ENCODE assay signal across 8 mouse cellular contexts in the genomic region with DNA sequence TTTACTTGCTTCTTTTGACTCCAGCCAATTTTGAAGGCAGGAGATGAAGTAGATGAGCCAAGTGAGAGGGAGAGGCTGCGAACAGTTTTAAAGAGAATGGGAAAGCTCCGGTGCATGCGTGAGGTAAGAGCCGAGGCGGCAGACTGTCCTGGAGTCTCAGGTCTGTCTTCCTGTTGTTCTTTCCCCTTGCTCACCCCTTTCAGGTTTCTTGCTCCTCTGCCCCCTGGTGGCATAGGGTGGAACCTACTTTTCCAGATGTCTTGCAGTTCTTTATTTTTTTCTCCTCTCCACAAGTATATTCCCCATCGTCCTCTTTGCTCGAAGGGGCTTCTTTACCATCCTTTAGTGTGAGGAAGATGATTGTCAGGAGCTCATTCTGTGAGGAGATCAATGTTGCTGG. TPM values are rescaled to one million over a fixed set of nuclear protein-coding genes. Genes with fewer than 3 reads are reported as not detected.
DNase-seq lines count a peak whose midpoint lies in the region; TF ChIP-seq lines count a peak whose summit lies in the region.
"Had no signal": no experiment of that assay in that cellular context is flagged by ENCODE, and none has a peak within 500 bp of the region (broad histone marks: within the 10 kb centered on the region; RNA-seq: fewer than 3 reads in every experiment).

No protein-coding gene starts in this region.

- H3K9me3 ChIP-seq in ES-E14 (ENCODE audit: control insufficient read depth, insufficient read depth, low read depth, low read length), result no peaks in the 10 kb centered on the region
- H3K9me3 ChIP-seq: liver, embryonic 15.5 days had no signal

- peaks cover 2% of the 10 kb centered on the region in 2 experiments; a peak in 1 of 4 replicates for H3K4me1 ChIP-seq in ES-E14 (ENCODE audit: control insufficient read depth in 2 of 2, insufficient read depth in 2 of 2, low read length in 2 of 2, poor library complexity in 1 of 2)
- H3K4me1 ChIP-seq: liver, embryonic 15.5 days had no signal

- H3K4me3 ChIP-seq in ES-E14 (ENCODE audit: insufficient read depth in 1 of 2, low read depth in 1 of 2, low read length in 2 of 2, poor library complexity in 1 of 2, severe bottlenecking in 1 of 2), result no peak overlapping the region
- H3K4me3 ChIP-seq: liver, embryonic 15.5 days had no signal

- H3K27ac ChIP-seq in ES-E14 (ENCODE audit: insufficient read depth, low read depth, low read length, poor library complexity, severe bottlenecking), result no peak overlapping the region
- H3K27ac ChIP-seq: liver, embryonic 15.5 days had no signal

- H3K9ac ChIP-seq in ES-E14 (ENCODE audit: insufficient read depth, low read depth, low read length, poor library complexity, severe bottlenecking), result peak overlapping the region; percentile 19; the same call in 1 of the 2 replicates
- H3K9ac ChIP-seq: liver, embryonic 15.5 days had no signal

- in situ Hi-C loops in ES-E14 (cut with MboI; ENCODE audit: low sequenced_read_pairs in 2 of 2, unreplicated experiment in 2 of 2), result no loop called here

- peak; percentile 52 for DNase-seq in layer of hippocampus, adult 11-12 months (ENCODE audit: low spot score)
- no peak for DNase-seq in layer of hippocampus, adult 9-11 months
- DNase-seq in ES-E14 (ENCODE audit: low read depth, low spot score), result peak; percentile 73
- peak; percentile 36 to 79 for DNase-seq in adrenal gland, adult (ENCODE audit: inconsistent age in 2 of 2, low spot score in 1 of 2)
- DNase-seq in gastrocnemius, postnatal 10 days, result peak; percentile 67
- DNase-seq in lung, postnatal 14 days, result peak; percentile 72
- peak; percentile 34 to 74 for DNase-seq in spleen, postnatal 10 days (ENCODE audit: low spot score in 2 of 2)

- peaks cover 37% of the 10 kb centered on the region for H3K36me3 ChIP-seq in ES-E14 (ENCODE audit: control insufficient read depth, insufficient read depth, low read length, poor library complexity, severe bottlenecking)

TF ChIP-seq in ES-E14, 5 proteins besides CTCF, POLR2A, EP300 and RAD21:
- peak; percentile 45; the same call in 1 of the 2 replicates for TF ChIP-seq ZC3H11A (IDR thresholded peaks at IDR 0.05; ENCODE audit: borderline replicate concordance, low read depth, low read length)
- no peak for TF ChIP-seq MAFK (IDR thresholded peaks at IDR 0.05; ENCODE audit: insufficient read depth, low read depth, low read length)
- peak; percentile 66; the same call in 1 of the 2 replicates for TF ChIP-seq ZNF384 (IDR thresholded peaks at IDR 0.05; ENCODE audit: low read depth, low read length)

RNA-seq across cellular contexts. Expression of a gene that starts 15.2 kb away (rescaled TPM):
- 2.4 TPM in 2 replicates for total RNA-seq in ES-E14 (2012; rRNA removed)
- under 1 TPM; 0.28 to 0.29 TPM for total RNA-seq in gastrocnemius, postnatal 10 days (2021)

RNA-seq across cellular contexts. Expression of a gene that starts 18.1 kb away (rescaled TPM):
- total RNA-seq in ES-E14 (2012; rRNA removed), result 29.5 and 32.3 TPM in 2 replicates
- total RNA-seq in gastrocnemius, postnatal 10 days (2021), result 10 to 100 TPM; 12.4 to 17.4 TPM

RNA-seq across cellular contexts. Expression of a gene that starts 24.2 kb away (rescaled TPM):
- total RNA-seq in ES-E14 (2012; rRNA removed), result 69.7 and 82.8 TPM in 2 replicates
- total RNA-seq in gastrocnemius, postnatal 10 days (2021), result 10 to 100 TPM; 19.9 to 22.0 TPM

RNA-seq across cellular contexts. Expression of a gene that starts 56.5 kb away (rescaled TPM):
- 26.5 and 30.2 TPM in 2 replicates for total RNA-seq in ES-E14 (2012; rRNA removed)
- total RNA-seq in gastrocnemius, postnatal 10 days (2021), result 10 to 100 TPM; 21.7 to 22.3 TPM

RNA-seq across cellular contexts. Expression of a gene that starts 57.3 kb away (rescaled TPM):
- total RNA-seq in ES-E14 (2012; rRNA removed), result 22.4 and 24.8 TPM in 2 replicates
- total RNA-seq in gastrocnemius, postnatal 10 days (2021), result 10 to 100 TPM; 10.7 to 11.9 TPM
